Comparison of ENCODE assay signal across 8 mouse cellular contexts in genomic region chr1:57429786-57430483, GRCm38 (mm10). TPM values are rescaled to one million over a fixed set of nuclear protein-coding genes. Genes with fewer than 3 reads are reported as not detected.
DNase-seq lines count a peak whose midpoint lies in the region; ATAC-seq lines count a peak whose summit lies in the region.

No protein-coding gene starts in this region.

- H3K27ac ChIP-seq in forebrain, embryonic 15.5 days (replicated peaks) = peak overlapping the region; percentile 24
- no peak overlapping the region for H3K27ac ChIP-seq in hindbrain, embryonic 16.5 days (ENCODE audit: low read depth, low read length)
- H3K27ac ChIP-seq in midbrain, embryonic 15.5 days = 0 out of 2 replicates have a peak overlapping the region, but pooled peaks have one; percentile 46

- peak; percentile 15 to 27 for DNase-seq in cerebellum, postnatal 14 days
- DNase-seq in Muller cell, postnatal 12 days (ENCODE audit: inconsistent ontology term) = peak; percentile 88
- DNase-seq in cerebellum, adult 8-10 months = no peak

- H3K9me3 ChIP-seq in forebrain, embryonic 15.5 days = no peaks in the 10 kb centered on the region
- no peaks in the 10 kb centered on the region for H3K9me3 ChIP-seq in hindbrain, embryonic 16.5 days (ENCODE audit: control insufficient read depth, low read length)
- no peaks in the 10 kb centered on the region for H3K9me3 ChIP-seq in midbrain, embryonic 15.5 days

- peaks cover 22% of the 10 kb centered on the region for H3K4me1 ChIP-seq in forebrain, embryonic 15.5 days
- H3K4me1 ChIP-seq in hindbrain, embryonic 16.5 days (ENCODE audit: control insufficient read depth, insufficient read depth, low read depth, low read length) = peaks cover 2% of the 10 kb centered on the region; the same call in 1 of the 2 replicates
- H3K4me1 ChIP-seq in midbrain, embryonic 15.5 days = peaks cover 18% of the 10 kb centered on the region

- H3K27me3 ChIP-seq in forebrain, embryonic 15.5 days = no peaks in the 10 kb centered on the region
- no peaks in the 10 kb centered on the region; the same call in 1 of the 2 replicates for H3K27me3 ChIP-seq in hindbrain, embryonic 16.5 days (replicated peaks; ENCODE audit: control insufficient read depth, insufficient read depth, low read length)
- no peaks in the 10 kb centered on the region for H3K27me3 ChIP-seq in midbrain, embryonic 15.5 days (replicated peaks)

- no peaks in the 10 kb centered on the region for H3K36me3 ChIP-seq in forebrain, embryonic 15.5 days
- H3K36me3 ChIP-seq in hindbrain, embryonic 16.5 days (ENCODE audit: control insufficient read depth, insufficient read depth, low read length) = no peaks in the 10 kb centered on the region
- no peaks in the 10 kb centered on the region for H3K36me3 ChIP-seq in midbrain, embryonic 15.5 days (replicated peaks)

- peak overlapping the region; percentile 32 for H3K4me2 ChIP-seq in forebrain, embryonic 15.5 days (replicated peaks)
- H3K4me2 ChIP-seq in hindbrain, embryonic 16.5 days (ENCODE audit: low read length) = peak overlapping the region; percentile 41
- H3K4me2 ChIP-seq in midbrain, embryonic 15.5 days = peak overlapping the region; percentile 31

- ATAC-seq in cerebellum, adult (ENCODE audit: insufficient number of reproducible peaks, low FRiP score, low TSS enrichment) = no peak
- peak; percentile 36; the same call in 1 of the 2 replicates for ATAC-seq in forebrain, embryonic 15.5 days (replicated peaks)
- ATAC-seq in hindbrain, embryonic 16.5 days = peak; percentile 60
- ATAC-seq in midbrain, embryonic 15.5 days (replicated peaks) = peak; percentile 68
- ATAC-seq in erythroblast, adult 5-6 weeks (replicated peaks; ENCODE audit: low FRiP score, poor library complexity, severe bottlenecking) = no peak

- WGBS in forebrain, embryonic 15.5 days = 1% methylated on average over 12 of the region's 12 CpGs
- 2% methylated on average over 12 of the region's 12 CpGs for WGBS in hindbrain, embryonic 16.5 days
- WGBS in midbrain, embryonic 15.5 days = 2% methylated on average over 12 of the region's 12 CpGs

- H3K4me3 ChIP-seq in forebrain, embryonic 15.5 days = no peak overlapping the region
- no peak overlapping the region for H3K4me3 ChIP-seq in hindbrain, embryonic 16.5 days (ENCODE audit: low read length)
- H3K4me3 ChIP-seq in midbrain, embryonic 15.5 days = no peak overlapping the region

- H3K9ac ChIP-seq in forebrain, embryonic 15.5 days (replicated peaks) = peak overlapping the region; percentile 6; the same call in 1 of the 2 replicates
- H3K9ac ChIP-seq in hindbrain, embryonic 16.5 days (ENCODE audit: low read depth, low read length) = no peak overlapping the region
- no peak overlapping the region for H3K9ac ChIP-seq in midbrain, embryonic 15.5 days

RNA-seq across cellular contexts. Expression of gene Tyw5, which starts 23.0 kb away (rescaled TPM):
- 23.4 and 23.6 TPM in 2 replicates for polyA plus RNA-seq in forebrain, embryonic 15.5 days (2015; fragmentation: Nextera tagmentation; extraction: Ambion mirVana)
- 25.7 and 28.7 TPM in 2 replicates for polyA plus RNA-seq in hindbrain, embryonic 16.5 days (2015; fragmentation: Nextera tagmentation; extraction: Ambion mirVana)
- 21.0 and 22.8 TPM in 2 replicates for polyA plus RNA-seq in midbrain, embryonic 15.5 days (2015; fragmentation: Nextera tagmentation; extraction: Ambion mirVana)
- 4.6 and 10.7 TPM in 2 replicates for total RNA-seq in erythroblast, adult 5-6 weeks (2015; ENCODE audit: low replicate concordance)
- 3.5 and 14.7 TPM in 2 replicates for total RNA-seq in erythroblast, adult 5-6 weeks (2017; ENCODE audit: low replicate concordance)

RNA-seq across cellular contexts. Expression of gene Maip1, which starts 23.8 kb away (rescaled TPM):
- 16.6 and 17.3 TPM in 2 replicates for polyA plus RNA-seq in forebrain, embryonic 15.5 days (2015; fragmentation: Nextera tagmentation; extraction: Ambion mirVana)
- polyA plus RNA-seq in hindbrain, embryonic 16.5 days (2015; fragmentation: Nextera tagmentation; extraction: Ambion mirVana) = 15.8 and 16.6 TPM in 2 replicates
- polyA plus RNA-seq in midbrain, embryonic 15.5 days (2015; fragmentation: Nextera tagmentation; extraction: Ambion mirVana) = 17.1 and 17.5 TPM in 2 replicates
- total RNA-seq in erythroblast, adult 5-6 weeks (2015; ENCODE audit: low replicate concordance) = 1.3 and 2.7 TPM in 2 replicates
- 2.1 and 3.0 TPM in 2 replicates for total RNA-seq in erythroblast, adult 5-6 weeks (2017; ENCODE audit: low replicate concordance)

RNA-seq across cellular contexts. Expression of gene 1700066M21Rik, which starts 52.5 kb away (rescaled TPM):
- 34.1 and 35.4 TPM in 2 replicates for polyA plus RNA-seq in forebrain, embryonic 15.5 days (2015; fragmentation: Nextera tagmentation; extraction: Ambion mirVana)
- polyA plus RNA-seq in hindbrain, embryonic 16.5 days (2015; fragmentation: Nextera tagmentation; extraction: Ambion mirVana) = 21.3 and 24.3 TPM in 2 replicates
- 16.8 and 17.3 TPM in 2 replicates for polyA plus RNA-seq in midbrain, embryonic 15.5 days (2015; fragmentation: Nextera tagmentation; extraction: Ambion mirVana)
- total RNA-seq in erythroblast, adult 5-6 weeks (2015; ENCODE audit: low replicate concordance) = 0.96 and 5.2 TPM in 2 replicates
- 1.9 and 2.1 TPM in 2 replicates for total RNA-seq in erythroblast, adult 5-6 weeks (2017; ENCODE audit: low replicate concordance)

Comparison
In these comparisons a context has a peak if more than half of its experiments do, and no peak if none do; other contexts are left out.
1. ATAC-seq: peak in forebrain, embryonic 15.5 days (single experiment), hindbrain, embryonic 16.5 days (single experiment) and midbrain, embryonic 15.5 days (single experiment); none in cerebellum, adult (single experiment) and erythroblast, adult 5-6 weeks (single experiment).
2. Peak in every context shown above with its lines, with median percentiles within 50 percentile points of each other: H3K4me2 ChIP-seq.